Mouse (Mus musculus): ENCODE measurements at regions not wholly inside any gene's neighbourhood (a gene's known extent, or its start where the extent isn't known, plus 50 kb on each side); places are given as distances from the start of the nearest gene placed in this dataset.

DNA sequence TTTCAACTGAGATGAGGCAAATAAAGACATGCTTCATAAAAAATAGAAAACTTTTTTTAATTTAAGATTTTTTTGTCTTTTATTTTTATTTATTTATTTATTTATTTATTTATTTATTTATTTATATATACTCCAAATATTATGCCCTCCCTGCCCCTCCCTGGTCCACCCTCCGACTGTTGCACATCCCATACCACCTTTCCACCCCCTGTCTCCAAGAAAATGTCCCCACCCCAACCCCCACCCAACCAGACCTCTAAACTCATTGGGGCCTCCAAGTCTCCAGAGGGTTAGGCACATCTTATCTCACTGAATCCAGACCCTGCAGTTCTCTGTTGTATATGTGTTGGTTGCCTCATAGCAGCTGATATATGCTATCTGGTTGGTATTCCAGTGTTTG, 821.2 kb upstream of the Cdh7 start:
- WGBS, result 90% methylated on average over 1 of the region's 1 CpGs
- Histone ChIP-seq H3K27ac (replicated peaks) (no peak overlapping the region), H3K4me1 (no peaks in the 10 kb centered on the region), H3K4me3 (no peak overlapping the region), H3K36me3 (replicated peaks) (no peaks in the 10 kb centered on the region), H3K9me3 (no peaks in the 10 kb centered on the region), H3K27me3 (replicated peaks; ENCODE audit: low read depth, poor library complexity, severe bottlenecking) (no peaks in the 10 kb centered on the region)
- no peak for DNase-seq (ENCODE audit: low spot score)

DNA sequence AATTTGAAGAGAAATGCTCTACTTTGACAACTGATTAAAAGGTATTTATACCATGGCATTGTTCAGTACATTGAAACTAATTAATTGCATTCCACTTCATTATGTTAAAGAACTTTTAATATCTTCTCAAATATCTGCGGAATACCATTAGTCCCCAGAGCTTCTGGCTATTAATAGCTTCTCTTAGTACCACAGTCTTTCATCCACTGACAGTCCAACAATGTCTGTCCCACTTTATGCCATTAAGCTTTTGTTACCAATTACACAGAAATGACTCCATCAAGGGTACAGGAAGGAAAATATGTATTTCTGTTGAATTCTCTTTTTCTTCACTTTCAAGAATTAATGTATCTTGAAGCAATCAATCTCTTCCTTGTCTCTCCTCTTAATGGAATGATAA, 811.4 kb upstream of the Cdh7 start:
- H3K27ac ChIP-seq (replicated peaks), result no peak overlapping the region
- H3K4me1 ChIP-seq, result no peaks in the 10 kb centered on the region
- no peak for DNase-seq (ENCODE audit: low spot score)
- 91% methylated on average over 1 of the region's 1 CpGs for WGBS
- H3K4me3 ChIP-seq, result no peak overlapping the region
- no peaks in the 10 kb centered on the region for H3K27me3 ChIP-seq (replicated peaks; ENCODE audit: low read depth, poor library complexity, severe bottlenecking)
- no peaks in the 10 kb centered on the region for H3K9me3 ChIP-seq
- no peaks in the 10 kb centered on the region for H3K36me3 ChIP-seq (replicated peaks)

- Histone ChIP-seq H3K4me1 (no peaks in the 10 kb centered on the region), H3K27ac (replicated peaks) (no peak overlapping the region), H3K4me3 (no peak overlapping the region), H3K9me3 (no peaks in the 10 kb centered on the region), H3K27me3 (replicated peaks; ENCODE audit: low read depth, poor library complexity, severe bottlenecking) (no peaks in the 10 kb centered on the region), H3K36me3 (replicated peaks) (no peaks in the 10 kb centered on the region)
- peak; percentile 12 for DNase-seq (ENCODE audit: low spot score)
- WGBS, result 66% methylated on average over 3 of the region's 3 CpGs
These were observed 795.7 kb upstream of the Cdh7 start for GRCm38 (mm10) chr1:109186497-109186896.

GRCm38 (mm10) chr1:109220088-109220487, 762.1 kb upstream of the Cdh7 start:
- 92% methylated on average over 1 of the region's 1 CpGs for WGBS
- no peaks in the 10 kb centered on the region for H3K27me3 ChIP-seq (replicated peaks; ENCODE audit: low read depth, poor library complexity, severe bottlenecking)
- no peak for DNase-seq (ENCODE audit: low spot score)

DNA sequence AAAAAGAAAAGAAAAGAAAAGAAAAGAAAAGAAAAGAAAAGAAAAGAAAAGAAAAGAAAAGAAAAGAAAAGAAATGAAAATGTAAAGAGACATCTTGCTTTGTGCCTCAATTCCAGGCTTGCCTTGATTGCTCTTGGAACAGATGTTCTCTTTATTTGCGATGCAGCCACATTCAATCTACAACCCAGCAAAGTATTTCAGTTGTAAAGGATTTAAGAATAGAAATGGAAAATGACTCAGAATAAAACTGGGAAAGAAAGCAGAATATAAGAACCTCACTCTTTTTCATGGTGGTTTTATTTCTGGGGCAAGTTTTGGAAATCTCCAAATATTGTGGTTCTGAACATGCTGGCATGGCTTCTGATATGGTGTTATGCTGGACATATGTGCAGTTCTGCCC, 758.7 kb upstream of the Cdh7 start:
- no peaks in the 10 kb centered on the region for H3K27me3 ChIP-seq (replicated peaks; ENCODE audit: low read depth, poor library complexity, severe bottlenecking)
- no peak overlapping the region for H3K27ac ChIP-seq (replicated peaks)
- no peaks in the 10 kb centered on the region for H3K4me1 ChIP-seq
- no peak overlapping the region for H3K4me3 ChIP-seq
- 93% methylated on average over 1 of the region's 1 CpGs for whole genome bisulfite sequencing
- no peak for DNase-seq (ENCODE audit: low spot score)
- H3K36me3 ChIP-seq (replicated peaks), result no peaks in the 10 kb centered on the region
- no peaks in the 10 kb centered on the region for H3K9me3 ChIP-seq

More at GRCm38 (mm10) chr1:109220088-109220487, 762.1 kb upstream of the Cdh7 start:
- no peaks in the 10 kb centered on the region for H3K36me3 ChIP-seq (replicated peaks)
- no peak overlapping the region for H3K27ac ChIP-seq (replicated peaks)
- no peaks in the 10 kb centered on the region for H3K9me3 ChIP-seq
- H3K4me1 ChIP-seq, result no peaks in the 10 kb centered on the region
- no peak overlapping the region for H3K4me3 ChIP-seq

Measured in embryonic facial prominence, embryonic 10.5 days (tissue).